Mouse (Mus musculus): ENCODE results near the gene B230118H07Rik.

Gene B230118H07Rik

GRCm38 (mm10) chr2:101525091-101525490, 124.2 kb downstream of the B230118H07Rik start:
- no peak for DNase-seq (ENCODE audit: low spot score)

- DNase-seq (ENCODE audit: low spot score): no peak
Observed at GRCm38 (mm10) chr2:101520503-101520902, 128.8 kb downstream of the B230118H07Rik start.

DNA sequence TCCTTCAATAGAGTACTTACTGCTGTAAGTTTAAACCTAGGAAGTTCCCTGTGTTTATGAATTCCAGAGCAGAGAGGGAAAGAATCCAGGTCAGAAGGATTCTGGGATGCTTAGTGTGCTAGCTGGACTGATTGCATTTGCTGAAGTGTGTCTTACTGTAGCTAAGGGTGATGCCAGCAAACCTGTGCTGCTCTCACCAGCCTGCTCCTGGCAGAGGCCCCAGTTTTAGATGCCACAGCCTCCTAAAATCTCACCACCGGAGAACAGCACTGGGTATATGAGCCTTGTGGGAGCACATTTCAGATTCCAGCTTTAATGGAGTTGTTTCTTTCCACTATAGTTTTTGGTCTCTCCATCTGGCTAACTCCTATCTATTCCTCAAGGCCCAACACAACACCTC, 129.4 kb downstream of the B230118H07Rik start:
- no peak for DNase-seq (ENCODE audit: low spot score)
